Mouse (Mus musculus) MEL (cell line): Measurements from ENCODE around the gene Ryk. TPM values are rescaled to one million over a fixed set of nuclear protein-coding genes. Genes with fewer than 3 reads are reported as not detected.

ENCODE experiments used
- DNase-seq: peaks from one replicate; pipeline ENCODE4 v3.0.0; 2011; ENCODE audit warnings: low read depth, low spot score
- H3K27ac ChIP-seq: 2 replicates; pipeline ENCODE4 v1.5.1; 2012; ENCODE audit warnings: low read depth, mild to moderate bottlenecking, control low read depth, low read length, moderate library complexity; ENCODE audit not compliant: control insufficient read depth
- H3K27me3 ChIP-seq, 2 experiments: fragments of 150-350 bp in 1 of 2; sonication (generic) in 1 of 2; 2 replicates each; pipeline ENCODE4 v1.6.1; 2012; ENCODE audit warnings: low read length in 2 of 2, mild to moderate bottlenecking in 2 of 2, improper control_type of control experiment in 1 of 2, moderate library complexity in 1 of 2; ENCODE audit not compliant: insufficient read depth in 2 of 2, control insufficient read depth in 1 of 2
- H3K36me3 ChIP-seq, 2 experiments: 2 replicates each; pipeline ENCODE4 v1.6.1; 2012 to 2014; ENCODE audit warnings: low read length in 2 of 2, improper control_type of control experiment in 1 of 2, inconsistent platforms in 1 of 2, mild to moderate bottlenecking in 1 of 2; ENCODE audit not compliant: insufficient read depth in 2 of 2, control insufficient read depth in 1 of 2
- H3K4me1 ChIP-seq, 2 experiments: fragments of 150-350 bp in 1 of 2; sonication (generic) in 1 of 2; 2 replicates each; pipeline ENCODE4 v1.6.1; 2012; ENCODE audit warnings: low read length in 2 of 2, improper control_type of control experiment in 1 of 2, mild to moderate bottlenecking in 1 of 2; ENCODE audit not compliant: insufficient read depth in 2 of 2, control insufficient read depth in 1 of 2
- H3K4me3 ChIP-seq, 2 experiments: fragments of 150-350 bp in 1 of 2; sonication (generic) in 1 of 2; 2 replicates each; pipeline ENCODE4 v1.5.1; 2012; ENCODE audit warnings: low read depth in 2 of 2, low read length in 2 of 2, mild to moderate bottlenecking in 2 of 2, moderate library complexity in 2 of 2, control low read depth in 1 of 2, improper control_type of control experiment in 1 of 2; ENCODE audit not compliant: control insufficient read depth in 1 of 2, insufficient read depth in 1 of 2
- H3K79me2 ChIP-seq: 2 replicates; pipeline ENCODE4 v1.6.1; 2012; ENCODE audit warnings: mild to moderate bottlenecking, low read length, moderate library complexity; ENCODE audit not compliant: control insufficient read depth, poor library complexity, insufficient read depth
- H3K9ac ChIP-seq: 2 replicates; pipeline ENCODE4 v1.6.1; 2012; ENCODE audit warnings: low read depth, mild to moderate bottlenecking, control low read depth, low read length, moderate library complexity; ENCODE audit not compliant: control insufficient read depth, poor library complexity, severe bottlenecking
- H3K9me3 ChIP-seq: fragments of 150-350 bp; sonication (generic); replicated peaks from 2 replicates; pipeline ENCODE4 v1.6.1; 2012; ENCODE audit warnings: mild to moderate bottlenecking, low read length, improper control_type of control experiment, moderate library complexity; ENCODE audit not compliant: insufficient read depth
- BHLHE40 ChIP-seq: IDR thresholded peaks from 2 replicates; pipeline ENCODE4 v1.6.1; 2012; ENCODE audit warnings: low read depth, mild to moderate bottlenecking, inconsistent platforms, low read length, improper control_type of control experiment, borderline replicate concordance
- CHD1 ChIP-seq: IDR thresholded peaks from 2 replicates; pipeline ENCODE4 v1.6.1; 2012; ENCODE audit warnings: low read depth, mild to moderate bottlenecking, inconsistent platforms, low read length, improper control_type of control experiment
- CHD2 ChIP-seq: IDR thresholded peaks from 2 replicates; pipeline ENCODE4 v1.6.1; 2011; ENCODE audit warnings: low read length, improper control_type of control experiment
- CTCF ChIP-seq, 3 experiments: IDR thresholded peaks in 2 of 3; conservative IDR thresholded peaks in 1 of 3; 2 replicates each; pipeline ENCODE4 v1.5.1; 2011 to 2012; ENCODE audit warnings: low read length in 3 of 3, low read depth in 2 of 3, mild to moderate bottlenecking in 2 of 3, improper control_type of control experiment in 1 of 3, inconsistent platforms in 1 of 3, mixed read lengths in 1 of 3, moderate library complexity in 1 of 3; ENCODE audit not compliant: control insufficient read depth in 1 of 3, insufficient read depth in 1 of 3, poor library complexity in 1 of 3, severe bottlenecking in 1 of 3
- E2F4 ChIP-seq: IDR thresholded peaks from 2 replicates; pipeline ENCODE4 v1.6.1; 2011; ENCODE audit warnings: low read depth, low read length, improper control_type of control experiment, borderline replicate concordance
- ELF1 ChIP-seq: IDR thresholded peaks from 2 replicates; pipeline ENCODE4 v1.6.1; 2014; ENCODE audit warnings: low read depth, mild to moderate bottlenecking, inconsistent platforms, low read length, improper control_type of control experiment, moderate library complexity
- EP300 ChIP-seq, 2 experiments: IDR thresholded peaks; 2 replicates each; pipeline ENCODE4 v1.6.1; 2011; ENCODE audit warnings: improper control_type of control experiment in 2 of 2, low read length in 2 of 2, low read depth in 1 of 2, mild to moderate bottlenecking in 1 of 2
- ETS1 ChIP-seq: IDR thresholded peaks from 2 replicates; pipeline ENCODE4 v1.6.1; 2012; ENCODE audit warnings: low read depth, mild to moderate bottlenecking, inconsistent platforms, low read length, improper control_type of control experiment, moderate library complexity
- GABPA ChIP-seq: IDR thresholded peaks from 2 replicates; pipeline ENCODE4 v1.6.1; 2012; ENCODE audit warnings: low read depth, mild to moderate bottlenecking, inconsistent platforms, low read length, improper control_type of control experiment, moderate library complexity
- GATA1 ChIP-seq: IDR thresholded peaks from 2 replicates; pipeline ENCODE4 v1.6.1; 2011; ENCODE audit warnings: low read depth, low read length, improper control_type of control experiment
- HCFC1 ChIP-seq: IDR thresholded peaks from 2 replicates; pipeline ENCODE4 v1.6.1; 2012; ENCODE audit warnings: low read depth, mild to moderate bottlenecking, inconsistent platforms, low read length, improper control_type of control experiment, moderate library complexity
- JUND ChIP-seq: IDR thresholded peaks from 2 replicates; pipeline ENCODE4 v1.6.1; 2011; ENCODE audit warnings: low read depth, mild to moderate bottlenecking, improper control_type of control experiment, low read length
- KAT2A ChIP-seq: conservative IDR thresholded peaks from 2 replicates; pipeline ENCODE4 v1.6.1; 2012; ENCODE audit warnings: low read depth, low read length, improper control_type of control experiment, inconsistent platforms
- MAFK ChIP-seq: IDR thresholded peaks from 2 replicates; pipeline ENCODE4 v1.6.1; 2011; ENCODE audit warnings: low read depth, mild to moderate bottlenecking, low read length, improper control_type of control experiment, borderline replicate concordance
- MAX ChIP-seq: IDR thresholded peaks from 2 replicates; pipeline ENCODE4 v1.6.1; 2011; ENCODE audit warnings: low read length, improper control_type of control experiment
- MAZ ChIP-seq: IDR thresholded peaks from 2 replicates; pipeline ENCODE4 v1.6.1; 2012; ENCODE audit warnings: low read depth, mild to moderate bottlenecking, inconsistent platforms, low read length, improper control_type of control experiment
- MEF2A ChIP-seq: IDR thresholded peaks from 2 replicates; pipeline ENCODE4 v1.6.1; 2014; ENCODE audit warnings: low read depth, mild to moderate bottlenecking, inconsistent platforms, low read length, improper control_type of control experiment; ENCODE audit not compliant: poor library complexity, insufficient replicate concordance, severe bottlenecking; ENCODE audit errors: extremely low read depth
- MXI1 ChIP-seq: IDR thresholded peaks from 2 replicates; pipeline ENCODE4 v1.6.1; 2011; ENCODE audit warnings: mild to moderate bottlenecking, low read depth, low read length, improper control_type of control experiment
- MYB ChIP-seq: IDR thresholded peaks from 2 replicates; pipeline ENCODE4 v1.6.1; 2011; ENCODE audit warnings: mild to moderate bottlenecking, low read depth, low read length, improper control_type of control experiment
- MYC ChIP-seq: IDR thresholded peaks from 2 replicates; pipeline ENCODE4 v1.6.1; 2011; ENCODE audit warnings: low read depth, mild to moderate bottlenecking, low read length, improper control_type of control experiment, moderate library complexity
- NELFE ChIP-seq: IDR thresholded peaks from 2 replicates; pipeline ENCODE4 v1.6.1; 2011; ENCODE audit warnings: low read depth, low read length, improper control_type of control experiment
- NRF1 ChIP-seq: IDR thresholded peaks from 2 replicates; pipeline ENCODE4 v1.6.1; 2014; ENCODE audit warnings: low read depth, mild to moderate bottlenecking, inconsistent platforms, low read length, improper control_type of control experiment, moderate library complexity; ENCODE audit not compliant: poor library complexity, insufficient read depth, severe bottlenecking
- POLR2A ChIP-seq, 2 experiments: IDR thresholded peaks; 2 replicates each; pipeline ENCODE4 v1.6.1; 2011 to 2012; ENCODE audit warnings: low read length in 2 of 2, mild to moderate bottlenecking in 2 of 2, control low read depth in 1 of 2, improper control_type of control experiment in 1 of 2, low read depth in 1 of 2, moderate library complexity in 1 of 2; ENCODE audit not compliant: control insufficient read depth in 1 of 2, insufficient read depth in 1 of 2, poor library complexity in 1 of 2
- POLR2AphosphoS2 ChIP-seq: IDR thresholded peaks from 2 replicates; pipeline ENCODE4 v1.6.1; 2011; ENCODE audit warnings: low read length, improper control_type of control experiment
- POLR2AphosphoS5 ChIP-seq: IDR thresholded peaks from 2 replicates; pipeline ENCODE4 v1.6.1; 2012; ENCODE audit warnings: low read depth, borderline replicate concordance, mild to moderate bottlenecking, inconsistent platforms, low read length, moderate library complexity, mixed read lengths
- RAD21 ChIP-seq: IDR thresholded peaks from 2 replicates; pipeline ENCODE4 v1.6.1; 2011; ENCODE audit warnings: mild to moderate bottlenecking, low read depth, low read length, improper control_type of control experiment
- RCOR1 ChIP-seq: IDR thresholded peaks from 2 replicates; pipeline ENCODE4 v1.6.1; 2012; ENCODE audit warnings: low read depth, mild to moderate bottlenecking, inconsistent platforms, low read length, improper control_type of control experiment
- SIN3A ChIP-seq: IDR thresholded peaks from 2 replicates; pipeline ENCODE4 v1.6.1; 2012; ENCODE audit warnings: low read length, improper control_type of control experiment, inconsistent platforms
- SMC3 ChIP-seq: IDR thresholded peaks from 2 replicates; pipeline ENCODE4 v1.6.1; 2011; ENCODE audit warnings: low read depth, low read length, improper control_type of control experiment
- TAL1 ChIP-seq: IDR thresholded peaks from 2 replicates; pipeline ENCODE4 v1.6.1; 2012; ENCODE audit warnings: mild to moderate bottlenecking, inconsistent platforms, low read length, moderate library complexity, mixed read lengths
- TBP ChIP-seq: IDR thresholded peaks from 2 replicates; pipeline ENCODE4 v1.8.0; 2011; ENCODE audit warnings: low read depth, low read length, improper control_type of control experiment
- TCF12 ChIP-seq: IDR thresholded peaks from 2 replicates; pipeline ENCODE4 v1.6.1; 2014; ENCODE audit warnings: low read depth, mild to moderate bottlenecking, inconsistent platforms, low read length, improper control_type of control experiment, moderate library complexity
- UBTF ChIP-seq: IDR thresholded peaks from 2 replicates; pipeline ENCODE4 v1.6.1; 2012; ENCODE audit warnings: low read depth, mild to moderate bottlenecking, inconsistent platforms, low read length, improper control_type of control experiment, moderate library complexity, borderline replicate concordance; ENCODE audit not compliant: insufficient read depth
- USF1 ChIP-seq: IDR thresholded peaks from 2 replicates; pipeline ENCODE4 v1.6.1; 2014; ENCODE audit warnings: low read depth, mild to moderate bottlenecking, inconsistent platforms, low read length, improper control_type of control experiment, moderate library complexity
- USF2 ChIP-seq, 2 experiments: IDR thresholded peaks; 2 replicates each; pipeline ENCODE4 v1.6.1; 2011 to 2012; ENCODE audit warnings: improper control_type of control experiment in 2 of 2, low read length in 2 of 2, borderline replicate concordance in 1 of 2, inconsistent platforms in 1 of 2, low read depth in 1 of 2, mild to moderate bottlenecking in 1 of 2; ENCODE audit not compliant: insufficient read depth in 1 of 2
- ZC3H11A ChIP-seq: IDR thresholded peaks from 2 replicates; pipeline ENCODE4 v1.6.1; 2012; ENCODE audit warnings: low read depth, mild to moderate bottlenecking, inconsistent platforms, low read length, improper control_type of control experiment
- ZMIZ1 ChIP-seq: IDR thresholded peaks from 2 replicates; pipeline ENCODE4 v1.6.1; 2012; ENCODE audit warnings: low read depth, mild to moderate bottlenecking, inconsistent platforms, low read length, improper control_type of control experiment, moderate library complexity
- ZNF384 ChIP-seq: IDR thresholded peaks from 2 replicates; pipeline ENCODE4 v1.6.1; 2012; ENCODE audit warnings: low read depth, mild to moderate bottlenecking, inconsistent platforms, low read length, improper control_type of control experiment
- polyA plus RNA-seq, 2 experiments: library from polyadenylated mRNA; stranded (reverse) in 1 of 2; unstranded in 1 of 2; fragments of >175 nt in 1 of 2; fragments of >200 nt in 1 of 2; gene quantifications; 2 replicates each; pipeline versions ENCODE4 v1.2.1 to v1.2.4; 2012; ENCODE audit warnings: low replicate concordance in 2 of 2, low read depth in 1 of 2; ENCODE audit not compliant: insufficient read length in 2 of 2, insufficient read depth in 1 of 2, missing spikeins in 1 of 2
- total RNA-seq: library from RNA; depleted of rRNA; stranded (reverse); fragments of 300-350 nt; gene quantifications from 2 replicates; pipeline ENCODE4 v1.2.3, GENCODE M21; 2012

Gene Ryk
- total and polyA plus RNA-seq, 3 experiments: 46.0 to 47.3 (median 46.4) TPM

GRCm38 (mm10) chr9:102866893-102867292 is 32.2 kb downstream of the Ryk start:
- Histone ChIP-seq H3K4me1 (peaks cover 2 to 20% of the 10 kb centered on the region in 2 experiments), H3K4me3 (no peak overlapping the region), H3K27ac (no peak overlapping the region), H3K27me3 (no peaks in the 10 kb centered on the region), H3K79me2 (no peaks in the 10 kb centered on the region), H3K9me3 (no peaks in the 10 kb centered on the region), H3K9ac (no peak overlapping the region), H3K36me3 (peaks cover 11 to 22% of the 10 kb centered on the region in 2 experiments)
- peak; percentile 82 for DNase-seq
- TF ChIP-seq MAFK (no peak), TAL1 (no peak), ZC3H11A (peak; percentile 83), MYB (no peak), E2F4 (no peak), TBP (no peak), ZNF384 (no peak), MAX (no peak; the same call in 1 of the 2 replicates), USF1 (peak; percentile 59), MAZ (no peak), POLR2AphosphoS5 (no peak), MEF2A (no peak), SIN3A (peak; percentile 44; the same call in 1 of the 2 replicates), ELF1 (no peak), SMC3 (peak; percentile 90), CHD2 (no peak), RCOR1 (0 out of 2 replicates have a peak, but pooled peaks have one; percentile 35), MXI1 (no peak), ZMIZ1 (no peak), ETS1 (no peak), EP300 (IDR thresholded peaks at IDR 0.05; ENCODE audit: low read depth in 1 of 2, low read length in 2 of 2) (0 out of 4 replicates have a peak, but pooled peaks of 1 of the 2 experiments have one; percentile 3), GABPA (no peak), BHLHE40 (peak; percentile 46; the same call in 1 of the 2 replicates), JUND (no peak), CHD1 (no peak), USF2 (IDR thresholded peaks at IDR 0.05; ENCODE audit: borderline replicate concordance in 1 of 2, insufficient read depth in 1 of 2, low read depth in 1 of 2, low read length in 2 of 2) (no peak), KAT2A (no peak), UBTF (no peak), RAD21 (peak; percentile 83), NRF1 (no peak), MYC (no peak), POLR2AphosphoS2 (no peak), POLR2A (IDR thresholded peaks at IDR 0.05; ENCODE audit: control insufficient read depth in 1 of 2, insufficient read depth in 1 of 2, low read depth in 1 of 2, low read length in 2 of 2, poor library complexity in 1 of 2) (no peak), NELFE (no peak), CTCF (IDR thresholded peaks at IDR 0.05 in 2 of 3, conservative IDR thresholded peaks at IDR 0.05 in 1 of 3; ENCODE audit: control insufficient read depth in 1 of 3, insufficient read depth in 1 of 3, low read depth in 2 of 3, low read length in 3 of 3, poor library complexity in 1 of 3, severe bottlenecking in 1 of 3) (peak; percentile 89), HCFC1 (no peak), TCF12 (no peak), GATA1 (no peak)
